Comparison of ENCODE assay signal across 13 mouse cellular contexts in genomic region chr11:88577076-88577475, GRCm38 (mm10).
DNase-seq lines count a peak whose midpoint lies in the region; ATAC-seq and TF ChIP-seq lines count a peak whose summit lies in the region.
"Had no signal": no experiment of that assay in that cellular context is flagged by ENCODE, and none has a peak within 500 bp of the region (broad histone marks: within the 10 kb centered on the region; RNA-seq: fewer than 3 reads in every experiment).

No protein-coding gene starts in this region.

- no peaks in the 10 kb centered on the region for H3K27me3 ChIP-seq in heart, postnatal 0 days (ENCODE audit: control insufficient read depth, insufficient read depth, low read length)
- no peaks in the 10 kb centered on the region for H3K27me3 ChIP-seq in hindbrain, embryonic 14.5 days (ENCODE audit: control insufficient read depth, insufficient read depth, low read length)
- H3K27me3 ChIP-seq: embryonic facial prominence, embryonic 12.5 days; liver, embryonic 13.5 days had no signal

- TF ChIP-seq EP300 in heart, postnatal 0 days (IDR thresholded peaks at IDR 0.05; ENCODE audit: low read depth) = no peak

- H3K9me3 ChIP-seq in heart, postnatal 0 days (replicated peaks; ENCODE audit: control insufficient read depth, low read length) = no peaks in the 10 kb centered on the region
- H3K9me3 ChIP-seq in hindbrain, embryonic 14.5 days (ENCODE audit: control insufficient read depth, low read length) = no peaks in the 10 kb centered on the region
- H3K9me3 ChIP-seq: embryonic facial prominence, embryonic 12.5 days; liver, embryonic 13.5 days had no signal

- H3K4me3 ChIP-seq in heart, postnatal 0 days (ENCODE audit: low read depth, low read length) = no peak overlapping the region
- H3K4me3 ChIP-seq in hindbrain, embryonic 14.5 days (replicated peaks; ENCODE audit: low read length) = no peak overlapping the region
- H3K4me3 ChIP-seq: embryonic facial prominence, embryonic 12.5 days; liver, embryonic 13.5 days; myocyte had no signal

- no peak for ATAC-seq in heart, postnatal 0 days (ENCODE audit: insufficient read depth, low read depth)
- ATAC-seq in hindbrain, embryonic 14.5 days (ENCODE audit: low FRiP score) = no peak

- peaks cover 59% of the 10 kb centered on the region for H3K4me1 ChIP-seq in heart, postnatal 0 days (ENCODE audit: control insufficient read depth, insufficient read depth)
- peaks cover 75% of the 10 kb centered on the region for H3K4me1 ChIP-seq in hindbrain, embryonic 14.5 days (replicated peaks; ENCODE audit: control insufficient read depth, insufficient read depth, low read length)

- no peak for TF ChIP-seq CTCF in heart, postnatal 0 days (IDR thresholded peaks at IDR 0.05; ENCODE audit: low read depth)

- DNase-seq in heart, postnatal 0 days (ENCODE audit: low spot score) = peak; percentile 19
- no peak for DNase-seq in heart, postnatal 4 days
- DNase-seq in thymus, postnatal 25 days = peak; percentile 27
- DNase-seq in thymus, postnatal 14 days = no peak
- DNase-seq in hindbrain, embryonic 14.5 days (ENCODE audit: low spot score) = no peak
- DNase-seq in left cerebral cortex, postnatal 36 days (ENCODE audit: low spot score in 2 of 2) = no peak
- no peak for DNase-seq in left cerebral cortex, postnatal 10 days (ENCODE audit: extremely low spot score in 1 of 2, low spot score in 2 of 2)
- DNase-seq: gastrocnemius, postnatal 10 days; kidney, adult 2 months; layer of hippocampus, postnatal 36 days; liver, embryonic 13.5 days had no signal

- intact Hi-C loops in left cerebral cortex, postnatal 36 days (cut with DNase I) = no loop called here
- intact Hi-C loops in left cerebral cortex, postnatal 10 days (cut with DNase I) = no loop called here

- WGBS in heart, postnatal 0 days = 51% methylated on average over 7 of the region's 7 CpGs
- 46% methylated on average over 7 of the region's 7 CpGs for WGBS in hindbrain, embryonic 14.5 days

- H3K4me2 ChIP-seq in heart, postnatal 0 days (ENCODE audit: low read depth, low read length) = no peak overlapping the region
- no peak overlapping the region for H3K4me2 ChIP-seq in hindbrain, embryonic 14.5 days (replicated peaks)
- H3K4me2 ChIP-seq: embryonic facial prominence, embryonic 12.5 days; liver, embryonic 13.5 days had no signal

- no peaks in the 10 kb centered on the region for H3K36me3 ChIP-seq in heart, postnatal 0 days (replicated peaks; ENCODE audit: control insufficient read depth, insufficient read depth, low read length)
- H3K36me3 ChIP-seq in hindbrain, embryonic 14.5 days (replicated peaks; ENCODE audit: control insufficient read depth, insufficient read depth) = no peaks in the 10 kb centered on the region
- H3K36me3 ChIP-seq: liver, embryonic 13.5 days had no signal

- peak overlapping the region; percentile 36 for H3K27ac ChIP-seq in heart, postnatal 0 days (ENCODE audit: low read depth)
- H3K27ac ChIP-seq in hindbrain, embryonic 14.5 days = peak overlapping the region; percentile 67
- H3K27ac ChIP-seq: embryonic facial prominence, embryonic 12.5 days; liver, embryonic 13.5 days had no signal

- no peak overlapping the region for H3K9ac ChIP-seq in heart, postnatal 0 days (replicated peaks; ENCODE audit: low read depth, low read length)
- H3K9ac ChIP-seq in hindbrain, embryonic 14.5 days = no peak overlapping the region
- H3K9ac ChIP-seq: embryonic facial prominence, embryonic 12.5 days; liver, embryonic 13.5 days had no signal

Comparison
In these comparisons a context has a peak if more than half of its experiments do, and no peak if none do; other contexts are left out.
1. DNase-seq: peak in heart, postnatal 0 days (single experiment) and thymus, postnatal 25 days (single experiment); none in heart, postnatal 4 days (single experiment), thymus, postnatal 14 days (single experiment), hindbrain, embryonic 14.5 days (single experiment), left cerebral cortex, postnatal 36 days (0 of 2) and left cerebral cortex, postnatal 10 days (0 of 2).